Mouse (Mus musculus): ENCODE results near the gene Ifngr1. TPM values are rescaled to one million over a fixed set of nuclear protein-coding genes. Genes with fewer than 3 reads are reported as not detected.

The Ifngr1 gene
- 28.1 and 34.6 TPM in 2 replicates for polyA plus RNA-seq (2016; fragmentation: Nextera tagmentation; extraction: Ambion mirVana)

DNA sequence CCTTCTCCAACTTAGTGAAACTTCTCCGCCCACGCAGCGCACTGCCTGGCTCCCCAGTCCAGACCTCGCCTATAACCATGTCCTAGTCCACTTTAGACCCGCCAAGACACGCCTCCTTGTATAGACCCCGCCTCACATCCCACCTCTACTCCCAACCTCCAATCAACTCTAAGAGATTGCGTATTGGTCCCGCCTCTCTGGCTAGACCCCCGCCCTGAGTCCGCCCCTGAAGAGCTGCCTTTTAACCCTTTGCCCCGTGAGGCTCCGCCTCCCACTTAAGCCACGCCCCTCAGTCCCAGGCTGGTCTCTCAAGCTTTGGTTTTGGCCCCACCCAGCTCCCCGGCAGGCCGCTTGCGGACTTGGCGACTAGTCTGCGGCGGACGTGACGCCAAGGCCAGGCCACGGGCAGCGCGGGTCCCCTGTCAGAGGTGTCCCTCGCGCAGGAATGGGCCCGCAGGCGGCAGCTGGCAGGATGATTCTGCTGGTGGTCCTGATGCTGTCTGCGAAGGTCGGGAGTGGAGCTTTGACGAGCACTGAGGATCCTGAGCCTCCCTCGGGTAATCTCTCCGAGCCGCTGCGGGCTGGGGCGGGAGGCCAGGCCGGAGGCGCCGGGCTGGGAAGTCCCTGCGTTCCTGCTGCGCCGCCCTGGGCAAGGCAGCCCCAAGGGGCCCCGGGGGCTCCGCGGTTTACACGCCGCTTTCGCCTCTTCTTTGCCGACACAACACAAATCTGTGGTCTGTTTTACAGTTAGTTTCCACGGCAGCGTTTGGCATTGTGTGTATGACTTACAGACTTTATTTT lies at the start of gene Ifngr1:
Gene Ifngr1 (plus strand): TSS at position 309 of the 801 bp plus-strand sequence.
- H3K27ac ChIP-seq, result peak within 1 kb of the TSS; percentile 93
- H3K4me1 ChIP-seq, result peaks cover 11% of the 10 kb centered on the region
- H3K9me3 ChIP-seq (replicated peaks), result no peaks in the 10 kb centered on the region
- no peaks in the 10 kb centered on the region for H3K36me3 ChIP-seq
- H3K4me3 ChIP-seq, result peak within 1 kb of the TSS; percentile 71
- DNase-seq (ENCODE audit: low spot score), result peak; percentile 96
- under 1% methylated on average over 52 of the region's 52 CpGs for WGBS
- no peaks in the 10 kb centered on the region for H3K27me3 ChIP-seq (ENCODE audit: low read depth, poor library complexity, severe bottlenecking)

DNA sequence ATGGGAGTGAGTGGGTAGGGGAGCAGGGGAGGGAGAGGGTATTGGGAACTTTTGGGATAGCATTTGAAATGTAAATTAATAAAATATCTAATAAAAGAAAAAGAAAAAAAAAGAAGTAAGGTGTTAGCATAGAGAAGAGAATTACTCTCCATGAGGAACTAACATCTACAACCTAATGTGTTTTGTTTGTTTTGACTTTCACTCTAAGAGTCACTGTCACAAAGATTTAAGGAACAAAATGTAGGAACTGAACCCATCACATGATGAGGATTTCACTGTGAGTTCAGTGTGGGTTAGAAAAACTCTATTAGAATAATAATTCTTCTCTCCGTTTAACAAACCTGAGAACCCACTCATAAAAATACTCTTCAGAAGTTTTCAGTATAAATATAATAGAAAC lies 44.9 kb upstream of the Ifngr1 start:
- H3K9me3 ChIP-seq (replicated peaks), result no peaks in the 10 kb centered on the region
- H3K36me3 ChIP-seq, result no peaks in the 10 kb centered on the region
- no peak for DNase-seq (ENCODE audit: low spot score)
- no peak overlapping the region for H3K27ac ChIP-seq
- 94% methylated on average over 1 of the region's 1 CpGs for WGBS
- H3K4me1 ChIP-seq, result no peaks in the 10 kb centered on the region
- H3K4me3 ChIP-seq, result no peak overlapping the region
- H3K27me3 ChIP-seq (ENCODE audit: low read depth, poor library complexity, severe bottlenecking), result no peaks in the 10 kb centered on the region

DNA sequence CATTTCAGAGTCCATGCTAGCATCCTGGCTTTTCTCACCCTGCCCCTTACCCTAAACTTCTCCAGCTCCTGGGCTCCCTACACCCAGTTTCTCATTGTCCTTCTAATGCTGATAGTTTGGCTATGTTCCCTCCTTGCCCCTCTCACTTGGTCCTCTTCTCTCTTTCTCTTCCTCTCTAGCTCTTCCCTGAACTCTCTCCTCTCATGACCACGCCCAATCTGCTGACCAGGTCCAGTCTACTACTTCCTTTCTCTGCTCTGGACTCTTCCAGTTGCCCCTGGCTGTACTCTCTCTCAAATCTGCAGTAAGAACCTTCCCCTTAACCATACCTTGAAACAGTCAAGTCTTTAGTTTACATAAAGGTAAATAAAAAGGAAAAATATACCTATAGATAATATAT lies 43.7 kb upstream of the Ifngr1 start:
- H3K27me3 ChIP-seq (ENCODE audit: low read depth, poor library complexity, severe bottlenecking), result no peaks in the 10 kb centered on the region
- no peaks in the 10 kb centered on the region for H3K36me3 ChIP-seq
- H3K4me3 ChIP-seq, result no peak overlapping the region
- DNase-seq (ENCODE audit: low spot score), result no peak
- no peaks in the 10 kb centered on the region for H3K9me3 ChIP-seq (replicated peaks)
- H3K4me1 ChIP-seq, result no peaks in the 10 kb centered on the region
- WGBS, result 94% methylated on average over 1 of the region's 1 CpGs
- H3K27ac ChIP-seq, result no peak overlapping the region

DNA sequence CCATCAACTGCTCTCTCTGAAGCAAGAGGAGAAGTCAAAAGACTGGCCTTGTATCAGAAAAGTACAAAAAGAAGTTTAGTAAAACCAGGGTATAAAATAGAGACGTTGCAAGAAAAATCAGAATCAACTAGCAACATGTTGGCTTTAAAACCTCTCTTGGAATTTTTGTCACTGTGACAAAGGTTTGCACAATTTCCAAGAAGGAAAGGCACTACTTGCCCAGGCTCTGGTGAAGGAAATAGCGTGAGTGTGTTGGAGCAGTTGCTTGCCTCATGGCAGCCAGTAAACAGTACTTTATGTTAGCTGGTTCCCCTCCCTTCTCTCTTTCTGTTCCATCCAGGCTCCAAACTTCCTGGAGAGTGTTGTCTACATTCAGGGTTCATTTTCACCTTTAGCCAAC lies 43.3 kb upstream of the Ifngr1 start:
- Histone ChIP-seq H3K9me3 (replicated peaks) (no peaks in the 10 kb centered on the region), H3K27me3 (ENCODE audit: low read depth, poor library complexity, severe bottlenecking) (no peaks in the 10 kb centered on the region), H3K27ac (no peak overlapping the region), H3K36me3 (no peaks in the 10 kb centered on the region), H3K4me3 (no peak overlapping the region), H3K4me1 (no peaks in the 10 kb centered on the region)
- no peak for DNase-seq (ENCODE audit: low spot score)
- 93% methylated on average over 2 of the region's 2 CpGs for WGBS

DNA sequence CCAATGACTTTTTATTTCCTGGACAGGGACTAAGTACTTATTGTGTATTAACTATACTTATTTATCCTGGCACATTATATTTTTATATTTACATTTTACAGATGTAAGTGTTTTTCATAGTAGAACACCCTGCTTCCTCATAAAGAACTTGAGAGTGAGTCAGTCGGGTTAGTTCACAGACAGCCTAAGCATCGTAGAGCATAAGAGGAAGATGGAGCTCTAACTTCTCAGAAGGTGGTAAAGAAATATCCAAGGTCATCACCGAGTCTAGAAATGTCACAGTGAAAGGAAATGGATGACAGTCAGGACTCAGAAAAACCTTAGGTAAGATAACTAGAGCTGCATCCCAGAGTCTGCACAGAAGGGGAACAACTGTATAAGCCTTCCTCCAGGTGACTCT lies 40.2 kb upstream of the Ifngr1 start:
- H3K9me3 ChIP-seq (replicated peaks), result no peaks in the 10 kb centered on the region
- H3K27ac ChIP-seq, result no peak overlapping the region
- no peaks in the 10 kb centered on the region for H3K4me1 ChIP-seq
- no peaks in the 10 kb centered on the region for H3K27me3 ChIP-seq (ENCODE audit: low read depth, poor library complexity, severe bottlenecking)
- no peaks in the 10 kb centered on the region for H3K36me3 ChIP-seq
- H3K4me3 ChIP-seq, result no peak overlapping the region
- no peak for DNase-seq (ENCODE audit: low spot score)
- WGBS, result 92% methylated on average over 3 of the region's 3 CpGs

DNA sequence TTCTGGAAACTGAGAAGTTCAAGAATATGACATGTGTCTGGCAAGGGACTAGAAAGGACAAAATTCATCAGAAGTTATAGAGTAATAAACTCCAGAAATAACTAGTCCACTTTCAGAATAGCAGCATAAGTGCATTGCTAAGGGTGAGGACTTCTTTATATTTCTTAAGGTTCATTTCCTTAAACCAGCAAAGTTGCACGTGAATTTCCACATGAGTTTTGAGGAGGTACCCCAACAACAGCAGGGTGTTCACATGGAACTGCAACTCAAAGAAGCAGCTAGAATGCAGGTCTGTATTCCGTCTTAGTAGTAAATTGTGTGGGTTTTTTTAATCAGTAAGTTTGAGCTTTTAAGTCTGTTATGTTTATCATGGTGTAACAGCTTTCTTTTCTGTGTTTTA lies 37.9 kb upstream of the Ifngr1 start:
- DNase-seq (ENCODE audit: low spot score), result no peak
- 78% methylated on average over 2 of the region's 2 CpGs for WGBS
- Histone ChIP-seq H3K27ac (no peak overlapping the region), H3K36me3 (no peaks in the 10 kb centered on the region), H3K27me3 (ENCODE audit: low read depth, poor library complexity, severe bottlenecking) (no peaks in the 10 kb centered on the region), H3K4me3 (no peak overlapping the region), H3K9me3 (replicated peaks) (no peaks in the 10 kb centered on the region), H3K4me1 (no peaks in the 10 kb centered on the region)

DNA sequence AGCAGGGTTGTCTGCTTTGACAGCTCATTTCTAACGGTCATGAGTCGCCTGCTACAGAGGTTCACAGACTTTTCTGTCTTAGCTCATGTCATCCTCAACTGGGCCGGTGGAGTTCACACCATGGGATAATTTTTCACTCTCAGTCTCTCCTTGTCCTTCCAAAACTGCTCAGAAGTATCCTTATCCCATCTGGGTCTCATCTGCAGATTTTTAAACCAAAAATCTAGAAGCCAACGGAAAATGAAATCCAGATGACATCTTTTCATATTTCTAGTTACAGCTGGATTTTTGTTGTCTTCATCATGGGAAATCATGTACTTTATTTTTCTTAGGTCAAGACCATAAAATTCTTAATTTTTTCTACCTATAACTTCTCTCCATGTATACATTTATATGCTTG lies 34.1 kb upstream of the Ifngr1 start:
- Histone ChIP-seq H3K36me3 (no peaks in the 10 kb centered on the region), H3K4me1 (no peaks in the 10 kb centered on the region), H3K27me3 (ENCODE audit: low read depth, poor library complexity, severe bottlenecking) (no peaks in the 10 kb centered on the region), H3K9me3 (replicated peaks) (no peaks in the 10 kb centered on the region), H3K4me3 (no peak overlapping the region), H3K27ac (no peak overlapping the region)
- WGBS, result 82% methylated on average over 4 of the region's 4 CpGs
- no peak for DNase-seq (ENCODE audit: low spot score)

DNA sequence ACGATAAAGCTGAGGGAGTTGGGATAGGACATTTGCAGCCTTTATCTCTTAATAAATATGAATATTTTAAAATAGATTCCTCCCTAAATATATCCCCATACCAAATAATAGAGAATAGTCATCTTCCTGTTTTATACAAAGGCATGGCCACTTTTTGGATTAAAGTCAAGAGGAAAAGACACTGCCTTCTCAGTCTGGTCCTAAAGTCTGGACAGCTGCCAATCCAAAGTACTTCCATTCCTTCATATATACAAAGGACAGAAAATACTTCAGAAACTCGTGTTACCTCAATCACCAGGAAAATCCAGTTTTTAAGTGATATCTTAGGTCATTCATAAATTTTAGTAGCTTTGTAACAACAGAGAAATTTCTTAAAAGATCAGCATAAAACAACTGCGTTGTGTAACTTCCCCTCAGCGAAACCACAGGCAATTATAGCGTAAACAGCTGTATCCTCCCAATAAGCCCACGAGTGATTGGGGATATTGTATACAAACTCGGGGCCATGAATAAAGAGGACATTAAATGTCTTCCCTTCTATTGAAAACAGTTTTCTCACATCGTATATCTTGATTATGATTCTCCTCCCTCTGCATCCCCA lies 32.1 kb upstream of the Ifngr1 start:
- no peaks in the 10 kb centered on the region for H3K27me3 ChIP-seq (ENCODE audit: low read depth, poor library complexity, severe bottlenecking)
- H3K27ac ChIP-seq, result no peak overlapping the region
- no peak overlapping the region for H3K4me3 ChIP-seq
- H3K4me1 ChIP-seq, result no peaks in the 10 kb centered on the region
- WGBS, result 84% methylated on average over 8 of the region's 8 CpGs
- no peak for DNase-seq (ENCODE audit: low spot score)
- H3K9me3 ChIP-seq (replicated peaks), result no peaks in the 10 kb centered on the region
- H3K36me3 ChIP-seq, result no peaks in the 10 kb centered on the region

DNA sequence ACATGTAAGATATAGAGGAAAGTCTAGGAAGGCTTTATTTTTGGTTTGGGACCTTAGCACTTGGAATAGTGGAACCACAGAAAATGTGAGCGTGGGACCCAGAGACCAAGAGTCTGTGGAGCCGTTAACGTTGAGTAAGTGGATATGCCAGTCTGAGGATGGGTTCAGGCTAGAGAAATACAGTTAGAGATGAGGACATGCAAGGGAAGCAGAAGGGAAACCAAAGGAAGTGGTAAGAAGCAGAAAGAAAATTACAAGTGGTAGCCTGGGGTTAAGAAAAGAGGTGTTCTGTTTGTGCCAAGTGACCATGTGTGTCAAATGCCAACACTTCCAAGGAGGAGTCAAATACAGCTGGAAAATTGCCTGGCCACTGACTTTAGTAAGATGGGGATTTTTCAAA lies 29.2 kb upstream of the Ifngr1 start:
- H3K4me3 ChIP-seq, result no peak overlapping the region
- H3K9me3 ChIP-seq (replicated peaks), result no peaks in the 10 kb centered on the region
- H3K4me1 ChIP-seq, result no peaks in the 10 kb centered on the region
- WGBS, result 94% methylated on average over 3 of the region's 3 CpGs
- no peak overlapping the region for H3K27ac ChIP-seq
- no peak for DNase-seq (ENCODE audit: low spot score)
- H3K36me3 ChIP-seq, result no peaks in the 10 kb centered on the region
- H3K27me3 ChIP-seq (ENCODE audit: low read depth, poor library complexity, severe bottlenecking), result no peaks in the 10 kb centered on the region

DNA sequence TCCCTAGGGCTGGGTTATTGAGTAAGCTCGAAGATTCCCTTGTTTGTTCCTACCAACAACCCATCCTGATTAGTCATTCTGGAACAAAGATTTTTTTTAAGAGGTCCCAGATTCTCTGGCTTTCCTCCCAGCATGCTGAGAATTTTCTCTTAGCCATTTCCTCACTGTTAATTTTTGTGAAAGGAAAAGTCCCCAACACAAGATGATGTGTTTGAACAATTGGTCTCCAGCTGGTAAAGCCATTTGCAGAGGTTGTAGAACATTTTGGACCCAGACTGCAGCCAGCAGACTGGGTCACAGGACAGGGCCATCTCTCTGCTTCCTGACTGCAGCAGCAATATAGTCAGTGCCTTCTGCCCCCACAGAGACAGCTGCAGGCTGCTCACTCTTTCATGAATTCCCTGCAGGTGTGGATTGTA lies 28.3 kb upstream of the Ifngr1 start:
- Histone ChIP-seq H3K4me3 (no peak overlapping the region), H3K36me3 (no peaks in the 10 kb centered on the region), H3K27ac (no peak overlapping the region), H3K27me3 (ENCODE audit: low read depth, poor library complexity, severe bottlenecking) (no peaks in the 10 kb centered on the region), H3K9me3 (replicated peaks) (no peaks in the 10 kb centered on the region), H3K4me1 (no peaks in the 10 kb centered on the region)
- WGBS, result 89% methylated on average over 1 of the region's 1 CpGs
- no peak for DNase-seq (ENCODE audit: low spot score)

DNA sequence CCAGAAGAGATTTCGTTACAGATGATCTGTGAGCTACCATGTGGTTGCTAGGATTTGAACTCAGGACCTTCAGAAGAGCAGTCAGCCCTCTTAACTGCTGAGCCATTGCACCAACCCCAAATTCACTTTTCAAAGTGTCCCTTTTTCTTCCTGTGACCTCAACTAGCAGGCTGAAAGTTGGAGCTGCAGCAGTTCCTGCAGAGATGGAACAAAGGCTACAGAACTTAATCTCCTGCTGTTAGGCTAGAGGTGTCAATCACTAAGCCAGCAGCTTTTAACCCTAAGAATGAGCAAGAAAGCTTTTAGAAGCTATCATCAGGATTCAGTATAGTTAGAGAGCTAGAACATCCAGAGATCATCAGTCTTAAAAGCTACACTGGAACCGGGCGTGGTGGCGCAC lies 24.3 kb upstream of the Ifngr1 start:
- Histone ChIP-seq H3K27ac (no peak overlapping the region), H3K27me3 (ENCODE audit: low read depth, poor library complexity, severe bottlenecking) (no peaks in the 10 kb centered on the region), H3K36me3 (no peaks in the 10 kb centered on the region), H3K4me3 (no peak overlapping the region), H3K9me3 (replicated peaks) (no peaks in the 10 kb centered on the region), H3K4me1 (no peaks in the 10 kb centered on the region)
- DNase-seq (ENCODE audit: low spot score), result no peak
- 93% methylated on average over 4 of the region's 4 CpGs for WGBS

DNA sequence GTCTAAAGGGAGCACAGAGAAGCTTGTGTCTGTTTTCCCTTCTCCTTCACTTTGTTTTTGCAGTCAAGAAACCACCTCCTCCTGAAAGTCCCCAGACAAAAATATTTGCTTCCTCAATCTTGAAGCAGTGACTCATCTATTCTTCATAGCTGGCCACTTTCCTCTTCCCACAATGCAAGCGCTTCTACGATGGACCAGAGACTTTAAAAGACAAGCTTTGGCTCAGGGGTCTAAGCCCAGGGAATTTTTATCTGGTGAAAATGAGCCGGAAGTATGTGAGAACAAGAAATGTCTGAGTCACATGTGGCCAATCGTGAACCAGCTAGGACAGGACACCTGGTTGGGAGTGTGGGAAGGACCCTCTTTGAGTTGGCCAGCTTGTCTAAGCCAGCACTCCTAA lies 21.5 kb upstream of the Ifngr1 start:
- no peak for DNase-seq (ENCODE audit: low spot score)
- no peaks in the 10 kb centered on the region for H3K4me1 ChIP-seq
- no peak overlapping the region for H3K4me3 ChIP-seq
- no peaks in the 10 kb centered on the region for H3K36me3 ChIP-seq
- H3K9me3 ChIP-seq (replicated peaks), result no peaks in the 10 kb centered on the region
- H3K27me3 ChIP-seq (ENCODE audit: low read depth, poor library complexity, severe bottlenecking), result no peaks in the 10 kb centered on the region
- no peak overlapping the region for H3K27ac ChIP-seq
- 90% methylated on average over 4 of the region's 4 CpGs for WGBS

DNA sequence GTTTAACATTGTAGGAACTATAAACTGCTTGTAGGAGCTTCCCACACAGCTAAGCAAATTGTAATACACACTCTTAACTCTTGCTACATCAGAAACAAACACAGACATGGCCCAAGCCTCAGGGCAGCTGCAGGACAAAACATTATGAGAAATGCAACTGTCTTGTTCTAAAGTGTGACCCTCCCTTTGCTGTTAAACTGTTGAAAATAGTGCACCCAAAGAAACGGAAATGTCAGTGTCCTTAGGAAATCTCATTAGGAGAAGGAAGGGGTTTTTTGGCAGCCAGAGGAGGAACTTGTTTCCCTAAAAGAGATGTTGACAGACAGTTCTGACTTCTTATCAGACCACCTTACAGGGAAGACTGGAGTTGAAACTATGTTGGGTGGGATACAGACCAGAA lies 21.0 kb upstream of the Ifngr1 start:
- DNase-seq (ENCODE audit: low spot score), result no peak
- Histone ChIP-seq H3K27ac (no peak overlapping the region), H3K27me3 (ENCODE audit: low read depth, poor library complexity, severe bottlenecking) (no peaks in the 10 kb centered on the region), H3K36me3 (no peaks in the 10 kb centered on the region), H3K4me1 (no peaks in the 10 kb centered on the region), H3K4me3 (no peak overlapping the region), H3K9me3 (replicated peaks) (no peaks in the 10 kb centered on the region)
- WGBS, result 79% methylated on average over 1 of the region's 1 CpGs
